Mouse (Mus musculus) MEL (cell line): ENCODE data around the gene Cops4. TPM values are rescaled to one million over a fixed set of nuclear protein-coding genes. Genes with fewer than 3 reads are reported as not detected.

Experiments
- DNase-seq: peaks from one replicate; pipeline ENCODE4 v3.0.0; 2011; ENCODE audit warnings: low read depth, low spot score
- H3K27ac ChIP-seq: 2 replicates; pipeline ENCODE4 v1.5.1; 2012; ENCODE audit warnings: low read depth, mild to moderate bottlenecking, control low read depth, low read length, moderate library complexity; ENCODE audit not compliant: control insufficient read depth
- H3K27me3 ChIP-seq, 2 experiments: fragments of 150-350 bp in 1 of 2; sonication (generic) in 1 of 2; 2 replicates each; pipeline ENCODE4 v1.6.1; 2012; ENCODE audit warnings: low read length in 2 of 2, mild to moderate bottlenecking in 2 of 2, improper control_type of control experiment in 1 of 2, moderate library complexity in 1 of 2; ENCODE audit not compliant: insufficient read depth in 2 of 2, control insufficient read depth in 1 of 2
- H3K36me3 ChIP-seq, 2 experiments: 2 replicates each; pipeline ENCODE4 v1.6.1; 2012 to 2014; ENCODE audit warnings: low read length in 2 of 2, improper control_type of control experiment in 1 of 2, inconsistent platforms in 1 of 2, mild to moderate bottlenecking in 1 of 2; ENCODE audit not compliant: insufficient read depth in 2 of 2, control insufficient read depth in 1 of 2
- H3K4me1 ChIP-seq, 2 experiments: fragments of 150-350 bp in 1 of 2; sonication (generic) in 1 of 2; 2 replicates each; pipeline ENCODE4 v1.6.1; 2012; ENCODE audit warnings: low read length in 2 of 2, improper control_type of control experiment in 1 of 2, mild to moderate bottlenecking in 1 of 2; ENCODE audit not compliant: insufficient read depth in 2 of 2, control insufficient read depth in 1 of 2
- H3K4me3 ChIP-seq, 2 experiments: fragments of 150-350 bp in 1 of 2; sonication (generic) in 1 of 2; 2 replicates each; pipeline ENCODE4 v1.5.1; 2012; ENCODE audit warnings: low read depth in 2 of 2, low read length in 2 of 2, mild to moderate bottlenecking in 2 of 2, moderate library complexity in 2 of 2, control low read depth in 1 of 2, improper control_type of control experiment in 1 of 2; ENCODE audit not compliant: control insufficient read depth in 1 of 2, insufficient read depth in 1 of 2
- H3K79me2 ChIP-seq: 2 replicates; pipeline ENCODE4 v1.6.1; 2012; ENCODE audit warnings: mild to moderate bottlenecking, low read length, moderate library complexity; ENCODE audit not compliant: control insufficient read depth, poor library complexity, insufficient read depth
- H3K9ac ChIP-seq: 2 replicates; pipeline ENCODE4 v1.6.1; 2012; ENCODE audit warnings: low read depth, mild to moderate bottlenecking, control low read depth, low read length, moderate library complexity; ENCODE audit not compliant: control insufficient read depth, poor library complexity, severe bottlenecking
- H3K9me3 ChIP-seq: fragments of 150-350 bp; sonication (generic); replicated peaks from 2 replicates; pipeline ENCODE4 v1.6.1; 2012; ENCODE audit warnings: mild to moderate bottlenecking, low read length, improper control_type of control experiment, moderate library complexity; ENCODE audit not compliant: insufficient read depth
- BHLHE40 ChIP-seq: IDR thresholded peaks from 2 replicates; pipeline ENCODE4 v1.6.1; 2012; ENCODE audit warnings: low read depth, mild to moderate bottlenecking, inconsistent platforms, low read length, improper control_type of control experiment, borderline replicate concordance
- CHD1 ChIP-seq: IDR thresholded peaks from 2 replicates; pipeline ENCODE4 v1.6.1; 2012; ENCODE audit warnings: low read depth, mild to moderate bottlenecking, inconsistent platforms, low read length, improper control_type of control experiment
- CHD2 ChIP-seq: IDR thresholded peaks from 2 replicates; pipeline ENCODE4 v1.6.1; 2011; ENCODE audit warnings: low read length, improper control_type of control experiment
- E2F4 ChIP-seq: IDR thresholded peaks from 2 replicates; pipeline ENCODE4 v1.6.1; 2011; ENCODE audit warnings: low read depth, low read length, improper control_type of control experiment, borderline replicate concordance
- ELF1 ChIP-seq: IDR thresholded peaks from 2 replicates; pipeline ENCODE4 v1.6.1; 2014; ENCODE audit warnings: low read depth, mild to moderate bottlenecking, inconsistent platforms, low read length, improper control_type of control experiment, moderate library complexity
- EP300 ChIP-seq, 2 experiments: IDR thresholded peaks; 2 replicates each; pipeline ENCODE4 v1.6.1; 2011; ENCODE audit warnings: improper control_type of control experiment in 2 of 2, low read length in 2 of 2, low read depth in 1 of 2, mild to moderate bottlenecking in 1 of 2
- ETS1 ChIP-seq: IDR thresholded peaks from 2 replicates; pipeline ENCODE4 v1.6.1; 2012; ENCODE audit warnings: low read depth, mild to moderate bottlenecking, inconsistent platforms, low read length, improper control_type of control experiment, moderate library complexity
- GABPA ChIP-seq: IDR thresholded peaks from 2 replicates; pipeline ENCODE4 v1.6.1; 2012; ENCODE audit warnings: low read depth, mild to moderate bottlenecking, inconsistent platforms, low read length, improper control_type of control experiment, moderate library complexity
- HCFC1 ChIP-seq: IDR thresholded peaks from 2 replicates; pipeline ENCODE4 v1.6.1; 2012; ENCODE audit warnings: low read depth, mild to moderate bottlenecking, inconsistent platforms, low read length, improper control_type of control experiment, moderate library complexity
- KAT2A ChIP-seq: conservative IDR thresholded peaks from 2 replicates; pipeline ENCODE4 v1.6.1; 2012; ENCODE audit warnings: low read depth, low read length, improper control_type of control experiment, inconsistent platforms
- MAFK ChIP-seq: IDR thresholded peaks from 2 replicates; pipeline ENCODE4 v1.6.1; 2011; ENCODE audit warnings: low read depth, mild to moderate bottlenecking, low read length, improper control_type of control experiment, borderline replicate concordance
- MAZ ChIP-seq: IDR thresholded peaks from 2 replicates; pipeline ENCODE4 v1.6.1; 2012; ENCODE audit warnings: low read depth, mild to moderate bottlenecking, inconsistent platforms, low read length, improper control_type of control experiment
- MEF2A ChIP-seq: IDR thresholded peaks from 2 replicates; pipeline ENCODE4 v1.6.1; 2014; ENCODE audit warnings: low read depth, mild to moderate bottlenecking, inconsistent platforms, low read length, improper control_type of control experiment; ENCODE audit not compliant: poor library complexity, insufficient replicate concordance, severe bottlenecking; ENCODE audit errors: extremely low read depth
- MXI1 ChIP-seq: IDR thresholded peaks from 2 replicates; pipeline ENCODE4 v1.6.1; 2011; ENCODE audit warnings: mild to moderate bottlenecking, low read depth, low read length, improper control_type of control experiment
- MYC ChIP-seq: IDR thresholded peaks from 2 replicates; pipeline ENCODE4 v1.6.1; 2011; ENCODE audit warnings: low read depth, mild to moderate bottlenecking, low read length, improper control_type of control experiment, moderate library complexity
- NELFE ChIP-seq: IDR thresholded peaks from 2 replicates; pipeline ENCODE4 v1.6.1; 2011; ENCODE audit warnings: low read depth, low read length, improper control_type of control experiment
- NRF1 ChIP-seq: IDR thresholded peaks from 2 replicates; pipeline ENCODE4 v1.6.1; 2014; ENCODE audit warnings: low read depth, mild to moderate bottlenecking, inconsistent platforms, low read length, improper control_type of control experiment, moderate library complexity; ENCODE audit not compliant: poor library complexity, insufficient read depth, severe bottlenecking
- POLR2AphosphoS2 ChIP-seq: IDR thresholded peaks from 2 replicates; pipeline ENCODE4 v1.6.1; 2011; ENCODE audit warnings: low read length, improper control_type of control experiment
- POLR2AphosphoS5 ChIP-seq: IDR thresholded peaks from 2 replicates; pipeline ENCODE4 v1.6.1; 2012; ENCODE audit warnings: low read depth, borderline replicate concordance, mild to moderate bottlenecking, inconsistent platforms, low read length, moderate library complexity, mixed read lengths
- RAD21 ChIP-seq: IDR thresholded peaks from 2 replicates; pipeline ENCODE4 v1.6.1; 2011; ENCODE audit warnings: mild to moderate bottlenecking, low read depth, low read length, improper control_type of control experiment
- RCOR1 ChIP-seq: IDR thresholded peaks from 2 replicates; pipeline ENCODE4 v1.6.1; 2012; ENCODE audit warnings: low read depth, mild to moderate bottlenecking, inconsistent platforms, low read length, improper control_type of control experiment
- SIN3A ChIP-seq: IDR thresholded peaks from 2 replicates; pipeline ENCODE4 v1.6.1; 2012; ENCODE audit warnings: low read length, improper control_type of control experiment, inconsistent platforms
- SMC3 ChIP-seq: IDR thresholded peaks from 2 replicates; pipeline ENCODE4 v1.6.1; 2011; ENCODE audit warnings: low read depth, low read length, improper control_type of control experiment
- TAL1 ChIP-seq: IDR thresholded peaks from 2 replicates; pipeline ENCODE4 v1.6.1; 2012; ENCODE audit warnings: mild to moderate bottlenecking, inconsistent platforms, low read length, moderate library complexity, mixed read lengths
- TCF12 ChIP-seq: IDR thresholded peaks from 2 replicates; pipeline ENCODE4 v1.6.1; 2014; ENCODE audit warnings: low read depth, mild to moderate bottlenecking, inconsistent platforms, low read length, improper control_type of control experiment, moderate library complexity
- UBTF ChIP-seq: IDR thresholded peaks from 2 replicates; pipeline ENCODE4 v1.6.1; 2012; ENCODE audit warnings: low read depth, mild to moderate bottlenecking, inconsistent platforms, low read length, improper control_type of control experiment, moderate library complexity, borderline replicate concordance; ENCODE audit not compliant: insufficient read depth
- USF1 ChIP-seq: IDR thresholded peaks from 2 replicates; pipeline ENCODE4 v1.6.1; 2014; ENCODE audit warnings: low read depth, mild to moderate bottlenecking, inconsistent platforms, low read length, improper control_type of control experiment, moderate library complexity
- ZNF384 ChIP-seq: IDR thresholded peaks from 2 replicates; pipeline ENCODE4 v1.6.1; 2012; ENCODE audit warnings: low read depth, mild to moderate bottlenecking, inconsistent platforms, low read length, improper control_type of control experiment
- polyA plus RNA-seq, 2 experiments: library from polyadenylated mRNA; stranded (reverse) in 1 of 2; unstranded in 1 of 2; fragments of >175 nt in 1 of 2; fragments of >200 nt in 1 of 2; gene quantifications; 2 replicates each; pipeline versions ENCODE4 v1.2.1 to v1.2.4; 2012; ENCODE audit warnings: low replicate concordance in 2 of 2, low read depth in 1 of 2; ENCODE audit not compliant: insufficient read length in 2 of 2, insufficient read depth in 1 of 2, missing spikeins in 1 of 2
- total RNA-seq: library from RNA; depleted of rRNA; stranded (reverse); fragments of 300-350 nt; gene quantifications from 2 replicates; pipeline ENCODE4 v1.2.3, GENCODE M21; 2012

Cops4 gene
- total and polyA plus RNA-seq, 3 experiments, result 112 to 626 (median 142) TPM

DNA sequence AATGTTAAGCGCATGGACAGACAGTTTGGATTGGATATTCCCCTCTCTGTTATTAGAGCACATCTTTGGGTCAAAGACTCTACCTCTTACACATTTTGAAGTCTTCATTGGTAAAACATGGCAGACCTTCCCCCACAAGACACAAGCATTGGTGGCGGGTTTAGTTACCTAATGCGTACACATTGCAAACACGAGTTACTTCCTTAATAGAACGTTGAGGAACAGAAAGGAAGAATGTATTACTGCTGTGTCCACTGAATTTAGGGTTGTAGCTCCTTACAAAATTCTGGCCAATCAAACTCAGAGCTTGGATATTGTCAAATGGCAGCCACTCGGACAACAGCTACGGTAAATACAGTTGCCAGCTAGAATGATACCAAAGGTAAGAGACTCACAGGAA, 41.2 kb downstream of the Cops4 start:
- Histone ChIP-seq H3K4me1 (peaks cover 2 to 8% of the 10 kb centered on the region in 2 experiments; a peak in 3 of 4 replicates), H3K9ac (no peak overlapping the region), H3K36me3 (peaks cover 0 to 11% of the 10 kb centered on the region in 2 experiments; a peak in 2 of 4 replicates), H3K27ac (no peak overlapping the region), H3K4me3 (no peak overlapping the region), H3K79me2 (no peaks in the 10 kb centered on the region), H3K9me3 (no peaks in the 10 kb centered on the region), H3K27me3 (no peaks in the 10 kb centered on the region)
- DNase-seq, result no peak
- TF ChIP-seq MAZ (no peak), KAT2A (no peak), MYC (no peak), NRF1 (no peak), BHLHE40 (no peak), SIN3A (no peak)

DNA sequence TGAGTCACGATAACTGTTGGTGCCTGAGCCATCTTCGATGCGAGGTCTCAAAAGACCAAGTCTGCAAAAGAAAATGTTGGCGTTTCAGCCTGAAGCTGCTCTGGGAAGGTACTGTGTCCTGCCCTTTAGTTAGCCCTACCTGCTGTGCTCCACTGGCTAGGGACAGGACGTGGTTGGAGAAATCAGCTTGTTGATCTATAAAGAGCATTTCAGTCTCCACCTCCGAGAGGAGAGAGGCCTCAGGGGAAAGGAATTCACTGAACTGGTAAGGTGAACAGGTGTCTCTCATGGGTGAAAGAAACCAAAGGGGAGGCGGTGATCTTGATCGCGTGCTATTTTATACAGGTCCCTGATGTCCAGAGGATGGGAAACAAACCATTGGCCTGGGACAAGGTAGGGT, 44.6 kb downstream of the Cops4 start:
- no peaks in the 10 kb centered on the region for H3K9me3 ChIP-seq

DNA sequence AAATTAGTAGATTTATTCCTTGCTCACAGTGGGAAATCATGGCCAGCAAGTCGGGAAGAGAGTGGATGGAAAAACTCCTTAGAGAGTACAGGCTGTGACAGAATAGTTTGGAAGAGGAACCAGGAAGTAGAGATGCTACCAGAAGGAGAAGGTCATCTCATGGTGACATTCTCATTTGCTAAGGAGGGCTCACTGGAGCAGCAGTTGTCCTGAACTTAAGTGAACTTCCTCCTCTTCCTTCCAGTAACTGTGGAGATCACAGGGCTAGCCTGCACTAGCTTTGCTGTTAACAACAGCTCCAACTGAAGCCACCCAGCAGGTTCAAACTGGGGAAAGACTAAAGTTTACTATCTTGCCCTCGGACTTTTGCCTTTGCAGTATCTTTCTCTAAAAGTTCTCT, 48.7 kb downstream of the Cops4 start:
- peak overlapping the region; percentile 40 to 54 for H3K4me3 ChIP-seq
- H3K4me1 ChIP-seq, result peaks cover 8 to 22% of the 10 kb centered on the region in 2 experiments
- H3K9me3 ChIP-seq, result no peaks in the 10 kb centered on the region
- H3K79me2 ChIP-seq, result no peaks in the 10 kb centered on the region
- H3K9ac ChIP-seq, result peak overlapping the region; percentile 66
- H3K27me3 ChIP-seq, result no peaks in the 10 kb centered on the region
- H3K27ac ChIP-seq, result peak overlapping the region; percentile 69
- DNase-seq, result peak; percentile 48
- H3K36me3 ChIP-seq, result peaks cover 0 to 28% of the 10 kb centered on the region in 2 experiments; a peak in 2 of 4 replicates
- no peak for TF ChIP-seq POLR2AphosphoS5
- no peak for TF ChIP-seq ETS1
- no peak for TF ChIP-seq ZNF384
- TF ChIP-seq POLR2AphosphoS2, result no peak
- TF ChIP-seq USF1, result no peak
- TF ChIP-seq CHD1, result no peak
- no peak for TF ChIP-seq UBTF
- no peak for TF ChIP-seq MAFK
- no peak for TF ChIP-seq ELF1
- TF ChIP-seq RAD21, result no peak
- no peak for TF ChIP-seq TAL1
- TF ChIP-seq GABPA, result no peak
- TF ChIP-seq MXI1, result no peak
- no peak for TF ChIP-seq SMC3
- no peak; the same call in 1 of the 2 replicates for TF ChIP-seq NELFE

More for the DNA sequence above, 44.6 kb downstream of the Cops4 start:
- no peaks in the 10 kb centered on the region for H3K27me3 ChIP-seq
- TF ChIP-seq GABPA (no peak), ELF1 (no peak), MEF2A (no peak), NRF1 (no peak), EP300 (IDR thresholded peaks at IDR 0.05; ENCODE audit: low read depth in 1 of 2, low read length in 2 of 2) (no peak), CHD1 (no peak), UBTF (no peak), RCOR1 (no peak), POLR2AphosphoS5 (no peak), SMC3 (no peak), E2F4 (no peak), RAD21 (no peak), TCF12 (no peak), POLR2AphosphoS2 (no peak), CHD2 (no peak), HCFC1 (no peak)
- no peak overlapping the region for H3K9ac ChIP-seq
- no peaks in the 10 kb centered on the region for H3K79me2 ChIP-seq
- H3K4me3 ChIP-seq, result no peak overlapping the region
- peaks cover 3 to 13% of the 10 kb centered on the region in 2 experiments for H3K4me1 ChIP-seq
- no peak overlapping the region for H3K27ac ChIP-seq
- H3K36me3 ChIP-seq, result peaks cover 0 to 12% of the 10 kb centered on the region in 2 experiments; a peak in 2 of 4 replicates
- no peak for DNase-seq
